Mouse (Mus musculus) intestine, postnatal 0 days (tissue): ENCODE measurements at regions not wholly inside any gene's neighbourhood (a gene's known extent, or its start where the extent isn't known, plus 50 kb on each side); places are given as distances from the start of the nearest gene placed in this dataset.

Experiments used
- ATAC-seq: fragments of 200-750 bp; cut with Nextera tagmentation; 2 replicates; pipeline ENCODE4 v1.8.0; 2017; ENCODE audit warnings: mild to moderate bottlenecking, moderate TSS enrichment, moderate library complexity
- H3K27ac ChIP-seq: fragments of 300-500 bp; sonication (generic); 2 replicates; pipeline ENCODE4 v1.5.1; 2014; ENCODE audit warnings: mild to moderate bottlenecking, low read depth, low read length, moderate library complexity
- H3K27me3 ChIP-seq: fragments of 300-500 bp; sonication (generic); replicated peaks from 2 replicates; pipeline ENCODE4 v1.6.1; 2014; ENCODE audit warnings: low read length, mixed read lengths; ENCODE audit not compliant: control insufficient read depth, insufficient read depth
- H3K36me3 ChIP-seq: fragments of 300-500 bp; sonication (generic); 2 replicates; pipeline ENCODE4 v1.6.1; 2014; ENCODE audit warnings: mild to moderate bottlenecking, moderate library complexity; ENCODE audit not compliant: control insufficient read depth, insufficient read depth
- H3K4me1 ChIP-seq: fragments of 300-500 bp; sonication (generic); replicated peaks from 2 replicates; pipeline ENCODE4 v1.6.1; 2014; ENCODE audit warnings: antibody characterized with exemption, low read length, mixed read lengths; ENCODE audit not compliant: control insufficient read depth, insufficient read depth
- H3K4me2 ChIP-seq: fragments of 300-500 bp; sonication (generic); replicated peaks from 2 replicates; pipeline ENCODE4 v1.6.1; 2014; ENCODE audit warnings: low read depth, mild to moderate bottlenecking, moderate library complexity
- H3K4me3 ChIP-seq: fragments of 300-500 bp; sonication (generic); 2 replicates; pipeline ENCODE4 v1.5.1; 2014; ENCODE audit warnings: low read depth, low read length
- H3K9ac ChIP-seq: fragments of 300-500 bp; sonication (generic); 2 replicates; pipeline ENCODE4 v1.6.1; 2014; ENCODE audit warnings: mild to moderate bottlenecking, low read depth, low read length
- H3K9me3 ChIP-seq: fragments of 300-500 bp; sonication (generic); 2 replicates; pipeline ENCODE4 v1.6.1; 2016; ENCODE audit warnings: mixed run types; ENCODE audit not compliant: control insufficient read depth
- CTCF ChIP-seq: sonication (generic); IDR thresholded peaks from 2 replicates; pipeline ENCODE4 v1.5.1; 2016; ENCODE audit warnings: low read depth, mild to moderate bottlenecking, control low read depth, antibody characterized with exemption, moderate library complexity
- WGBS: fragments of 180-500 bp; shearing (Covaris S2); extraction: QIAGEN DNeasy Blood & Tissue Kit; methylation state at CpG from one replicate; pipeline ENCODE4 v1.1.7; 2014; 5-methylcytosine and 5-hydroxymethylcytosine counted together

DNA sequence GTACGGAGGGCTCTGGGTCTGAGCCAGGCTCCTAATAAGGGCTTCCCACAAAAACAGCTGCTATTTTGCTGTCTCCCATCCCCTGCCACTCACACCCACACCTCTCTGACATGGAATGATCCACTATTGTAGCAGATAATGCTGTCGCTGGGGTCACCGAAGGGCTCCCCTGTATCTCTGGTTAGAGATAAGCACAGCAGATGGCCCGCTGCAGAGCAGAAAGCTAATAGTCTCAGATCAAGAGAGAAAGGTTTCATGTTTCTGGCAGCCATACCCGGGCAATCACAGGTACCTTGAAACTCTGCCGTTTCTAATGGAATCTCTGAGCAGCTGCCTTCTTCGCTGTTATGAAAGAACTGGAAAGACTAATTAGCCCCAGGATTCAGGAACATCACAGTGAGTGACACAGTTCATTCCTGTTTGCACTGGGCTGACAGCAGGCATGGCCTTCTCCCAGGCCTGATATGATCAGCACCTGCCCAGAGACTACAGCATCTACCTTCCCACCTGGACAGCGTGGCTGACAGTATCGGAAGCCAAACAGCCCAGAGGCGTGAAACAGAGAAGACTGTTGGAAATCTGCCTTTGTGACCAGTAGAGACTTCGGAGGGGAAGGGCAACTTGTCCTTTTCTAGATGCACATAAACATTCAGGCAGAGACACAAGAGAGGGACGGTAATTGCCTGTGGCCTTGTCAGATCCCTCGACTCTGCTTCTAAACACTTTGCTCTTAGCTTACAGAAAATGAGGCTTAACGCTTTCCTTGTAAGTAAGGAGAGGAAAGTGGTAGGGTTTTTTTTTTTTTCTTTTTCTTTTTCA, 193.5 kb upstream of the Epha4 start:
- no peaks in the 10 kb centered on the region for H3K4me1 ChIP-seq
- no peak for TF ChIP-seq CTCF
- no peak for ATAC-seq
- H3K4me2 ChIP-seq = no peak overlapping the region
- H3K27me3 ChIP-seq = no peaks in the 10 kb centered on the region
- no peaks in the 10 kb centered on the region for H3K36me3 ChIP-seq
- no peaks in the 10 kb centered on the region for H3K9me3 ChIP-seq
- H3K27ac ChIP-seq = no peak overlapping the region
- H3K9ac ChIP-seq = no peak overlapping the region
- no peak overlapping the region for H3K4me3 ChIP-seq
- 25% methylated on average over 14 of the region's 14 CpGs for WGBS

DNA sequence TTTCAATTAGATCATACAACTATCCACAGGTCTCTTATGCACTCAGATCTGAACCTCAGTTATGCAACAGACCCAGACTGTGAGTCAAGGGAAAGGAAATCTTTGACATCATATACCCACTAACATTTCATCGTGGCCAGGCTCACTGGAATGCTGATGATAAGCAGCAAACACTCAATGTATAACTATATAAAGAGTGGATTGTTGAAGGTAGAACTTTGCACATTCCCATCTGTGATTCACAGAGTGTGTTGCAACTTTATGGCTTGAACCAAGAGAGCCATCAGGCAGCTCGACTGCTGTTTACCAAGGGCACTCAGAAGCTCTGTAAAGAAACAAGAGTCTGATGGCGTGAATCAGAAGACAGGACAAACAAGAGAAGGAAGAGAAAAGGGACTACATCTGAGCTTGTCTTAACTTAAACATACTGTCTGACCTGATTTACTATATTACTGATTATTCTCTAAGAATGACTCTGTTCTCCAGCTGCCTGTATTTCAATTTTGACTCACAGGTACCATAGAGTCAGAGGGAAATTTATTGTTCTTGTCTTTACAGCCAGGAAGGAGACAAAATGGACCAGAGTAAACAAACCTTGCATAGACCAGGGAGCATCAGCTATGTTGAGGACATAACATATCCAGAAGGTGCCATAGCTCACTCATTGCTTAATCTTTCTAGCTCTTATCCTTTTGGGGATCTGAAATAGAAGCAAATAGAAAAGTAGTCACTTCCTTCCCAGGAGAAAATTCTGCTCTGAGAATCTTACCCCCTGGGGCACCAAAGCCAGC, 180.5 kb upstream of the Epha4 start:
- Histone ChIP-seq H3K9ac (no peak overlapping the region), H3K4me2 (no peak overlapping the region), H3K4me3 (no peak overlapping the region), H3K4me1 (no peaks in the 10 kb centered on the region), H3K36me3 (no peaks in the 10 kb centered on the region), H3K27ac (no peak overlapping the region), H3K9me3 (no peaks in the 10 kb centered on the region), H3K27me3 (no peaks in the 10 kb centered on the region)
- TF ChIP-seq CTCF = no peak
- 28% methylated on average over 3 of the region's 3 CpGs for WGBS
- ATAC-seq = peak; percentile 97

DNA sequence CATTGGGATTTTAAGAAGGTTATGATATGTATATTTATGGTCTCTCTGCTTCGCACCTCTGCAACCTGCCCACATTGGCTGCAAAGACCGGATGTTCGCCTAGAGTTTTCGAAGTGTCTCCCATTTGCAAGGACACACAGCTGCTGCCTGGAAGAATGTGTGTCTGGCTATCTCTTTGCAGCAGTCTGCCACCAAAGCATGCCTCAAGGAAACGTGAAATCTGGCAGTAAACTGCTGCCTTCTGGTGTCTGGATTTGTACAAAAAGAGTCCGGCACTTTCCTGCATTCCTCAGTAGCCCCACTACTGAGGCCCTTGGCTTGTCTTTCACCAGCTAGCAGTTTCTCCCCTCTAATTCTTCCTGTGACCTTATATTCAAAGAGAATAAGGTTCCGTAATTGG, 148.5 kb upstream of the Epha4 start:
- Histone ChIP-seq H3K4me3 (no peak overlapping the region), H3K27me3 (no peaks in the 10 kb centered on the region), H3K4me1 (no peaks in the 10 kb centered on the region), H3K9ac (no peak overlapping the region), H3K27ac (no peak overlapping the region), H3K9me3 (no peaks in the 10 kb centered on the region), H3K4me2 (no peak overlapping the region), H3K36me3 (no peaks in the 10 kb centered on the region)
- WGBS = 83% methylated on average over 7 of the region's 7 CpGs
- ATAC-seq = no peak
- TF ChIP-seq CTCF = no peak

DNA sequence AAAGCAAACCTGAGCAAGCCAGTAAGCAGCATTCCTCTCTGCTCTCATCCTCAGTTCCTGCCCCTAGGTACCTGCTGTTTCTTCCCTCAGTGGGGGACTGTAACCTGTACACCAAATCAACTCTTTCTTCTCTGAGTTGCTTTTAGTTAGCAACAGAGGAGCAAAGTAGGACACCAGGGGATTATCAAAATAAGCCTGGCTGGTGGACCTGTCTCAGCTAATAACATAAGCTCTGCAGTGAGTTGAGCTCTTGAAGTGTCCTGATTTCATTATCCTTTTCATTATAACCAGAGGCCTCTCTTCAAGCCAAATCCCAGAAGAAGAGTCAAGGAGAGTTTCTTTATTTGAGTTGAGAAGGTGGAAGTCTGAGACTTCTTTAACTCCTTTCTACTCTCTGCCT, 145.5 kb upstream of the Epha4 start:
- H3K27me3 ChIP-seq = no peaks in the 10 kb centered on the region
- H3K4me1 ChIP-seq = no peaks in the 10 kb centered on the region
- H3K4me3 ChIP-seq = no peak overlapping the region
- H3K27ac ChIP-seq = no peak overlapping the region
- no peak overlapping the region for H3K9ac ChIP-seq
- no peak overlapping the region for H3K4me2 ChIP-seq
- ATAC-seq = no peak
- H3K9me3 ChIP-seq = no peaks in the 10 kb centered on the region
- no peaks in the 10 kb centered on the region for H3K36me3 ChIP-seq
- TF ChIP-seq CTCF = no peak

DNA sequence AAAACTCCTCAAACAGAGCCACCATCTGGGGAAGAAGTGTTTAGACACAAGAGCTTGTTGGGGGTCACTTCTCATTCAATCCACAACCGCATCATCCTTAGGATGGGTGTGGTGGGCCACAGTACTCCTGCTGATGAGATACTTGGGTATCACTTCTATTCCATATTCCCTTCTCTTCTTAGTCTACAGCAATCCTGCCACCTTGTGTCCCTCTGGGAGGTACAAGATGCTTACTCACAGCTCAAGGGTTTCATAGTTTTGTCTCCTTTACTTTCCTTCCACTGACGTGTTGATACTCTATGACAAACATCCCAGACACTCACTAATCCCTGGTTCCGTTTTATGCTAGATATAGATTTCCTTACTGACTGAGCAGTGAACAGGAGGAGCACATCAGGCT, 122.1 kb upstream of the Epha4 start:
- H3K9ac ChIP-seq = no peak overlapping the region
- no peaks in the 10 kb centered on the region for H3K4me1 ChIP-seq
- 0 out of 2 replicates have a peak, but pooled peaks have one; percentile 4 for TF ChIP-seq CTCF
- 73% methylated on average over 3 of the region's 3 CpGs for whole genome bisulfite sequencing
- H3K4me3 ChIP-seq = no peak overlapping the region
- H3K27ac ChIP-seq = no peak overlapping the region
- no peaks in the 10 kb centered on the region for H3K36me3 ChIP-seq
- H3K27me3 ChIP-seq = no peaks in the 10 kb centered on the region
- H3K9me3 ChIP-seq = no peaks in the 10 kb centered on the region
- ATAC-seq = no peak
- H3K4me2 ChIP-seq = no peak overlapping the region

DNA sequence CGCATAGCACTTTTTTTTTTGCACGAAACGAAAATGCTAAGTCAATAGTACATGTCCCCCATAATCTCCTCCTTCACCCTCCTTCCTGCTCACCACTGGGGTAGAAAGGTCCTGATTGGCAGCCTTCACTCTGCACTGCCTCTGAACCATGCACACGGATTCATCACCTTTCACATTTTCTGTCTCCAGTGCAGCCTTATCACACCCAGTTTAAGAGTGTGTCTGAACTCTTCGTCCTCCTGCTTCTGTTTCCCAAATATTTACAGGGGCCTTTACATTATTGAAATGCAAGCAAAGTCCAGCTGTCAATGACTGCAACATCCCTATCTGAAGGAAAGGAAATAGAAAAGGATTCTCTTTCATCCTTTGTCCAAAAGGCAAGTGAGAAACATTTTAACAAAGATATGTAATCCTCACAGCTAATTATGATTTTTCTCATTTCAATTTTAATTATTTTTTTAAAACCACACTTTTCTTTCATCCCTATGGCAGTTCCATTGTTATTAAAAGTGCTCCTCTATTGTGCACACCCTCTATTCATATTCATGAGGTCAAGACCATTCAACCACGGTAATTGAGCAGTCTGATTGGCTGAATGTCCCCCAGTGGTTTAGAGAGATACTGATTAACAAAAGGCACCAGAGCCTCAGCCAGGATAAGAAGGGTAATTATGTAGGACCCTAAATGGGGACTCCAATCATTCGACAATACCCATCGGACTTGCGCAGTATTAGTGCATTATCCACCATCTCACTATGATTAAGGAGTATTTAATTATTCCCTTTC, 114.8 kb upstream of the Epha4 start:
- Histone ChIP-seq H3K4me2 (no peak overlapping the region), H3K9ac (no peak overlapping the region), H3K4me1 (no peaks in the 10 kb centered on the region), H3K27ac (no peak overlapping the region), H3K27me3 (no peaks in the 10 kb centered on the region), H3K4me3 (no peak overlapping the region), H3K36me3 (no peaks in the 10 kb centered on the region), H3K9me3 (no peaks in the 10 kb centered on the region)
- no peak for TF ChIP-seq CTCF
- ATAC-seq = no peak
- WGBS = 59% methylated on average over 9 of the region's 9 CpGs
